ENCODE assay signal across 29 mouse cellular contexts in the genomic region with DNA sequence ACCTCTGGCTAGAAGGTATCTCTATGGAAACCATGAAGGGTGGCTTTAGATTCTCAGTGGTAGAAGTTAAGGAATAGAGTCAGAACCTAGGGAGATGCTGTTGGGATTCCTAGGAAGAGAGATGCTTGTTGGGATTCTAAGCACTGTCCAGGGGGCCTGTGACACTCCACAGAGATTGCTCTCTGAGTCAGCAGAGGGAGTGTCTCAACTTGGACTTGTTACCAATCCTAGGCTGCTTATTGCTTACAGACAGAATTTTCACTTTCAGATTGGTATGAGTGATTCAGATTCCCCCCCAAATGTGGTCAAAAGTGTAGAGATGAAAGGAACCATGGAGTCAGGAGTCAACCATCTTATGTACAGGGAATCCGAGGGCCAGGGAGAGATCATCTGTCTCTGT. TPM values are rescaled to one million over a fixed set of nuclear protein-coding genes. Genes with fewer than 3 reads are reported as not detected.
DNase-seq lines count a peak whose midpoint lies in the region; TF ChIP-seq lines count a peak whose summit lies in the region.
"Had no signal": no experiment of that assay in that cellular context is flagged by ENCODE, and none has a peak within 500 bp of the region (broad histone marks: within the 10 kb centered on the region; RNA-seq: fewer than 3 reads in every experiment).

No protein-coding gene starts in this region.

- H3K4me1 ChIP-seq in embryonic fibroblast, embryonic 13.5 days (ENCODE audit: control insufficient read depth, insufficient read depth, low read length) = peaks cover 5% of the 10 kb centered on the region; the same call in 1 of the 2 replicates
- H3K4me1 ChIP-seq: embryonic facial prominence, embryonic 10.5 days; embryonic facial prominence, embryonic 12.5 days; forebrain, embryonic 10.5 days; forebrain, embryonic 12.5 days had no signal

- H3K27ac ChIP-seq in embryonic fibroblast, embryonic 13.5 days (ENCODE audit: insufficient read depth, low read length) = peak overlapping the region; percentile 85
- H3K27ac ChIP-seq: embryonic facial prominence, embryonic 10.5 days; embryonic facial prominence, embryonic 12.5 days; forebrain, embryonic 10.5 days; forebrain, embryonic 12.5 days had no signal

- peak; percentile 10 for DNase-seq in adrenal gland, adult 2 months
- no peak for DNase-seq in adrenal gland, postnatal 4 days (ENCODE audit: low spot score in 2 of 2)
- DNase-seq in NIH3T3 (ENCODE audit: low read depth) = peak; percentile 70
- no peak for DNase-seq in thymus, adult 18-20 months
- no peak for DNase-seq in gastrocnemius, postnatal 4 days (ENCODE audit: low spot score in 2 of 2)
- DNase-seq in heart, postnatal 25 days (ENCODE audit: low spot score) = no peak
- DNase-seq: adrenal gland, postnatal 10 days; adrenal gland, postnatal 25 days; cerebellum, adult 11-12 months; cerebellum, adult 2 months; cerebellum, adult 9-10 months; cerebellum, postnatal 10 days; cerebellum, postnatal 25 days had no signal

- H3K4me3 ChIP-seq in embryonic fibroblast, embryonic 13.5 days (ENCODE audit: insufficient read depth, low read length) = no peak overlapping the region
- H3K4me3 ChIP-seq: embryonic facial prominence, embryonic 10.5 days; embryonic facial prominence, embryonic 12.5 days; erythroblast, embryonic 14.5 days; forebrain, embryonic 10.5 days; forebrain, embryonic 12.5 days had no signal

- TF ChIP-seq CTCF in embryonic fibroblast, embryonic 13.5 days (IDR thresholded peaks at IDR 0.05; ENCODE audit: borderline replicate concordance, insufficient read depth, low read length) = no peak

- TF ChIP-seq POLR2A in embryonic fibroblast, embryonic 13.5 days (IDR thresholded peaks at IDR 0.05; ENCODE audit: low read depth, low read length) = no peak

- intact Hi-C loops in heart, postnatal 25 days (cut with DNase I) = no loop called here

RNA-seq across cellular contexts. Expression of a gene that starts 2.7 kb away (rescaled TPM):
- not detected for total RNA-seq in adrenal gland, adult 2 months (2021)
- not detected in 2 replicates for polyA plus RNA-seq in adrenal gland, adult 2 months (2012; rRNA removed)
- total RNA-seq in adrenal gland, postnatal 4 days (2021) = not detected
- polyA plus RNA-seq in embryonic fibroblast, embryonic 13.5 days (2011; ENCODE audit: insufficient read length, low read depth, missing spikeins) = not detected in 2 replicates
- total RNA-seq in gastrocnemius, postnatal 4 days (2021) = not detected
- not detected for total RNA-seq in heart, postnatal 25 days (2021)
- total RNA-seq: adrenal gland, adult 18-20 months; adrenal gland, postnatal 10 days; adrenal gland, postnatal 25 days; ES-E14; MEL had no signal
- polyA plus RNA-seq: activated CD4-positive, CD25-positive, alpha-beta regulatory T cell, adult 4 months; cerebellum, adult 2 months; cortical plate, adult 2 months; embryonic facial prominence, embryonic 10.5 days; embryonic facial prominence, embryonic 12.5 days; erythroblast, embryonic 14.5 days; forebrain, embryonic 10.5 days; forebrain, embryonic 12.5 days; forebrain, embryonic 14.5 days; forebrain, embryonic 16.5 days; frontal cortex, adult 2 months had no signal

RNA-seq across cellular contexts. Expression of a gene that starts 13.6 kb away (rescaled TPM):
- total RNA-seq in adrenal gland, adult 2 months (2021) = not detected
- not detected in 2 replicates for polyA plus RNA-seq in adrenal gland, adult 2 months (2012; rRNA removed)
- total RNA-seq in adrenal gland, postnatal 4 days (2021) = not detected
- not detected in 2 replicates for polyA plus RNA-seq in embryonic fibroblast, embryonic 13.5 days (2011; ENCODE audit: insufficient read length, low read depth, missing spikeins)
- total RNA-seq in gastrocnemius, postnatal 4 days (2021) = not detected
- total RNA-seq in heart, postnatal 25 days (2021) = not detected
- total RNA-seq: adrenal gland, adult 18-20 months; adrenal gland, postnatal 10 days; adrenal gland, postnatal 25 days; ES-E14; MEL had no signal
- polyA plus RNA-seq: activated CD4-positive, CD25-positive, alpha-beta regulatory T cell, adult 4 months; C2C12; cerebellum, adult 2 months; cortical plate, adult 2 months; embryonic facial prominence, embryonic 10.5 days; embryonic facial prominence, embryonic 12.5 days; embryonic facial prominence, embryonic 14.5 days; erythroblast, embryonic 14.5 days; forebrain, embryonic 10.5 days; forebrain, embryonic 14.5 days; forebrain, embryonic 16.5 days; frontal cortex, adult 2 months had no signal

RNA-seq across cellular contexts. Expression of a gene that starts 24.7 kb away (rescaled TPM):
- not detected for total RNA-seq in adrenal gland, adult 2 months (2021)
- polyA plus RNA-seq in adrenal gland, adult 2 months (2012; rRNA removed) = not detected in 2 replicates
- total RNA-seq in adrenal gland, postnatal 4 days (2021) = not detected
- polyA plus RNA-seq in embryonic fibroblast, embryonic 13.5 days (2011; ENCODE audit: insufficient read length, low read depth, missing spikeins) = not detected in 2 replicates
- not detected for total RNA-seq in gastrocnemius, postnatal 4 days (2021)
- not detected for total RNA-seq in heart, postnatal 25 days (2021)
- total RNA-seq: adrenal gland, adult 18-20 months; adrenal gland, postnatal 10 days; adrenal gland, postnatal 25 days; ES-E14; MEL had no signal
- polyA plus RNA-seq: activated CD4-positive, CD25-positive, alpha-beta regulatory T cell, adult 4 months; C2C12; cerebellum, adult 2 months; cortical plate, adult 2 months; embryonic facial prominence, embryonic 10.5 days; embryonic facial prominence, embryonic 12.5 days; embryonic facial prominence, embryonic 14.5 days; erythroblast, embryonic 14.5 days; forebrain, embryonic 10.5 days; forebrain, embryonic 12.5 days; forebrain, embryonic 14.5 days; forebrain, embryonic 16.5 days; frontal cortex, adult 2 months had no signal

RNA-seq across cellular contexts. Expression of a gene that starts 55.4 kb away (rescaled TPM):
- 1 to 10 TPM in 1 of 2 experiments, under 1 TPM in 1; 0.66 to 4.8 TPM for total RNA-seq in adrenal gland, adult 2 months (2021)
- polyA plus RNA-seq in adrenal gland, adult 2 months (2012; rRNA removed) = 0.11 TPM in 1 of 2 replicates, not detected in the other
- 1 to 10 TPM in 1 of 2 experiments, under 1 TPM in 1; 0.98 to 1.1 TPM for total RNA-seq in adrenal gland, postnatal 4 days (2021)
- not detected in 2 replicates for polyA plus RNA-seq in embryonic fibroblast, embryonic 13.5 days (2011; ENCODE audit: insufficient read length, low read depth, missing spikeins)
- under 1 TPM in 1 of 2 experiments, not detected in 1; 0.39 TPM for total RNA-seq in gastrocnemius, postnatal 4 days (2021)
- not detected for total RNA-seq in heart, postnatal 25 days (2021)
- total RNA-seq: ES-E14, MEL had no signal
- polyA plus RNA-seq: activated CD4-positive, CD25-positive, alpha-beta regulatory T cell, adult 4 months; C2C12; embryonic facial prominence, embryonic 10.5 days; embryonic facial prominence, embryonic 12.5 days; embryonic facial prominence, embryonic 14.5 days; erythroblast, embryonic 14.5 days; forebrain, embryonic 10.5 days; forebrain, embryonic 12.5 days; forebrain, embryonic 14.5 days; forebrain, embryonic 16.5 days; frontal cortex, adult 2 months had no signal

RNA-seq across cellular contexts. Expression of a gene that starts 57.7 kb away (rescaled TPM):
- total RNA-seq in adrenal gland, adult 2 months (2021) = not detected
- not detected in 2 replicates for polyA plus RNA-seq in adrenal gland, adult 2 months (2012; rRNA removed)
- total RNA-seq in adrenal gland, postnatal 4 days (2021) = under 1 TPM in 1 of 2 experiments, not detected in 1; 0.23 TPM
- polyA plus RNA-seq in embryonic fibroblast, embryonic 13.5 days (2011; ENCODE audit: insufficient read length, low read depth, missing spikeins) = not detected in 2 replicates
- total RNA-seq in gastrocnemius, postnatal 4 days (2021) = not detected
- not detected for total RNA-seq in heart, postnatal 25 days (2021)
- total RNA-seq: adrenal gland, adult 18-20 months; adrenal gland, postnatal 10 days; adrenal gland, postnatal 25 days; ES-E14; MEL had no signal
- polyA plus RNA-seq: cerebellum, adult 2 months; cortical plate, adult 2 months; embryonic facial prominence, embryonic 10.5 days; embryonic facial prominence, embryonic 12.5 days; embryonic facial prominence, embryonic 14.5 days; erythroblast, embryonic 14.5 days; forebrain, embryonic 10.5 days; forebrain, embryonic 12.5 days; forebrain, embryonic 14.5 days; forebrain, embryonic 16.5 days; frontal cortex, adult 2 months had no signal

Comparison
In these comparisons a context has a peak if more than half of its experiments do, and no peak if none do; other contexts are left out.
1. DNase-seq: peak in adrenal gland, adult 2 months (single experiment) and NIH3T3 (single experiment); none in adrenal gland, postnatal 4 days (0 of 2), thymus, adult 18-20 months (0 of 2), gastrocnemius, postnatal 4 days (0 of 2) and heart, postnatal 25 days (single experiment).